Mouse (Mus musculus): ENCODE measurements around the gene C77080. TPM values are rescaled to one million over a fixed set of nuclear protein-coding genes. Genes with fewer than 3 reads are reported as not detected.
A peak's percentile ranks its signal among the peaks of the same experiment; 100 is the strongest.

The C77080 gene
- polyA plus RNA-seq (2016; fragmentation: Nextera tagmentation; extraction: Ambion mirVana): 4.4 and 4.7 TPM in 2 replicates

DNA sequence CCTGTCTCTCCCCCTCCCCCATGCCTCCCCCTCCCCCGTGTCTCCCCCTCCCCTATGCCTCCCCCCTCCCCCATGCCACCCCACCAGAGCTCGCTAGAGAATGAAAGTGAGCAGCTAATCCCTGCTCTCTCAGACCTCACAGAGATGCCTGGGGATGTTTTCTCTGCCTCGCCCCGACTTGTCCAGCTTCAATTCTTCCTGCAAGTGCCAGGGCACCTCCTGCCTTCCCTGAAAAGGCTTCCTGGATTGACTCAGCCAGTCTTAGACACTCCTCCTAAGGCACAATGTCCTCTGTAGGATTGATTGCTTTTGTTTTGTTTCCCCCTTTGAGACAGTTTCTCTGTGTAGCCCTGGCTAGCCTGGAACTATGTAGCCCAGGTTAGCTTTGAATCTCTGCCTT is at the start of gene C77080:
Gene C77080 (minus strand): TSS at position 209 of the 400 bp plus-strand sequence.
- no peaks in the 10 kb centered on the region for H3K9me3 ChIP-seq
- H3K27me3 ChIP-seq: peaks cover 5% of the 10 kb centered on the region
- no peak for ATAC-seq (ENCODE audit: low FRiP score)
- WGBS: 0% methylated on average over 2 of the region's 4 CpGs
- H3K36me3 ChIP-seq (replicated peaks): no peaks in the 10 kb centered on the region
- H3K27ac ChIP-seq: no peak within 1 kb of the TSS
- H3K4me3 ChIP-seq (replicated peaks): no peak within 1 kb of the TSS
- H3K9ac ChIP-seq: no peak within 1 kb of the TSS
- H3K4me1 ChIP-seq: peaks cover 37% of the 10 kb centered on the region
- no peak within 1 kb of the TSS for H3K4me2 ChIP-seq

DNA sequence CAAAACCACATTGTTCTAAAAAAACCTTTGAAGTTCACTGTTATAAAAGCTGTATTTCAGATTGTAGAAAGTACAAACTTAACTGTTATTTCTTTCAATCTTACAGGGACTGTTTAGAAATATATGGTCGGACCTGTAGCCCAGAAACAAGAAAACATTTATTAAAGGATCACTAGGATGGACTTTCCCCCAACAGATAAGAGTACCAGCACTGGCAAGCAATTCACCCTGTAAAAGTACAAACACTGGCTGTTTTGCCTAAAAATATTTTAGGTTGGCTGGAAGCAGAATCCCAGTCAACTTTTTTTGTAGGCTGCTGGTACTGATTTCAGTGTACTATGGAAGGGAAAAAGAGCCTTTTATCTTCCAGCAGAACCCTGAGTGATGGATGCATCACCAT is 46.7 kb upstream of the C77080 start:
- Histone ChIP-seq H3K27me3 (no peaks in the 10 kb centered on the region), H3K36me3 (replicated peaks) (peaks cover 65% of the 10 kb centered on the region), H3K4me1 (no peaks in the 10 kb centered on the region; the same call in 1 of the 2 replicates), H3K4me2 (no peak overlapping the region), H3K27ac (no peak overlapping the region), H3K9ac (no peak overlapping the region), H3K9me3 (no peaks in the 10 kb centered on the region), H3K4me3 (replicated peaks) (no peak overlapping the region)
- 88% methylated on average over 1 of the region's 1 CpGs for WGBS
- ATAC-seq (ENCODE audit: low FRiP score): no peak

DNA sequence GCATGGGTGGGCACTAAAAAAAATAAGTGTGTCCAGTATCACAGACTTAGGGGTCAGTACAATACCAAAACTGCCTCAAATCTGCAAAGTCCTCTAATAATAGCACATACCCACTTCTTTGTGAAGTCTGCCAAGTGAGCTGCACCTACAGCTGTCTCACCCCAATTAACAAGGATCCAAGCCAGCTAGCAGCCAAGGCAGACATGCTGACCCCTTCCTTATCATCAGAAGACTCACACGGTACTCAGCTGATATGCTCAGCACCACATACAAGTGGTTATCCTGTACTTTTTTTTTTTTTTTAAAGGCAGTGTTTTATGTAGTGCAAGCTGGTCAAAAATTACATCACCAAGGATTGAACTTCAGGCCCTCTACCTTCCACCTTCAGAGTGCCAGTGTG is 43.1 kb upstream of the C77080 start:
- Histone ChIP-seq H3K27ac (no peak overlapping the region), H3K36me3 (replicated peaks) (peaks cover 36% of the 10 kb centered on the region), H3K4me3 (replicated peaks) (no peak overlapping the region), H3K9ac (no peak overlapping the region), H3K4me1 (peaks cover 2% of the 10 kb centered on the region), H3K27me3 (no peaks in the 10 kb centered on the region), H3K4me2 (no peak overlapping the region), H3K9me3 (no peaks in the 10 kb centered on the region)
- WGBS: 91% methylated on average over 1 of the region's 1 CpGs
- no peak for ATAC-seq (ENCODE audit: low FRiP score)

DNA sequence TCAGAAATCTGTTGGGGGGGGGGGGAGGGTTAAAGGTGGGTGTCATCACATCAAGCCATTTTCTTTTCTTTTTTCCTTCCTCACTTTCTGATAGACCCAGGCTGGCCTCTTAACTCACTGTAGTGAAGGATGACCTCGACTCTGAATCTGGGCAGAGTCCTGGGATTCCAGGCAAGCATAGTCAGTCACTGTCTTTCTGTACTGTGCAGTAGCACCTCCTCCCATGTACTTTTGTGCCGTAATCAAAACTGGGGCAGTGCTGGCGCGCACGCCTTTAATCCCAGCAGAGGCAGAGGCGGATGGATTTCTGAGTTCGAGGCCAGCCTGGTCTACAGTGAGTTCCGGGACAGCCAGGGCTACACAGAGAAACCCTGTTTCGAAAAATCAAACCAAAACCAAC is 42.6 kb upstream of the C77080 start:
- Histone ChIP-seq H3K27ac (no peak overlapping the region), H3K9ac (no peak overlapping the region), H3K4me3 (replicated peaks) (no peak overlapping the region), H3K4me2 (no peak overlapping the region), H3K9me3 (no peaks in the 10 kb centered on the region), H3K27me3 (no peaks in the 10 kb centered on the region), H3K4me1 (peaks cover 7% of the 10 kb centered on the region), H3K36me3 (replicated peaks) (peaks cover 31% of the 10 kb centered on the region)
- no peak for ATAC-seq (ENCODE audit: low FRiP score)
- 90% methylated on average over 9 of the region's 9 CpGs for WGBS

DNA sequence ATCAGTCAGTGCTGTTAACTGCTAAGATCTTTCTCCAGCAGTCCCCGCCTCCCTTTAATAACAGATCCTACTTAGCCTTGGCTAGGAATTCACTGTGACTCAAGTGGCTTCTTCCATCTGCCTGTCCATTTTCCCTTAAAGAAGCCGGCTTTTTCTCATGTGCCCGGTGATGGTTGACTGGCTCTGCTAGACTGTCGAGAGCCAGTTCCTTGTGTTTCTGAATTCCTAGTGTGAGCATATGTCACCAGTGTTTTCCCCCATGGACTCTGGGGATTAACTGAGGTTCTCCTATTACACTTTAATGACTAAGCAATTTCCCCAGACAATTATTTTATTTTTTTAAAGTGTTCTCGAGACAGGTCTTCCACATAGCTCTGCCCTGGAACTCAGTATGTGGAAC is 42.2 kb upstream of the C77080 start:
- 73% methylated on average over 5 of the region's 5 CpGs for WGBS
- H3K27ac ChIP-seq: 0 out of 2 replicates have a peak overlapping the region, but pooled peaks have one; percentile 9

DNA sequence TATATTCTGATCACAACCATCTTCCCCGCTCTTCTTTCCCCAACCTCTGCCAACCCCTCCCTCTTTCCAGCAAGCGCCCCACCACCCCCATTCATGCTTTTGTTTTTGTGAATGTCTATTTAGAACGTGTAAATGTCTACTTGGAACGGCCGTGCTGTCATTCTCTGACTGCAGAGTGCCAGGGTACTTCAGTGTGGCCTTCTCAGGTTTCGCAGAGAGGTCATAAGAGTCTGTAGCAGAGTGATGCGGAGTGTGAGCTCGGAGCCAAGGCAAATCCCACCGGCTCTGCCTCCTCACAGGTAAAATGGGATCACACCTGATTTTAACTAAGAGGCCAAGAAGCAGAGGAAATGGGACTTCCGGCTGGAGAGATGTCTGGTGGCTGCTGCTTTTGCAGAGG is 37.9 kb upstream of the C77080 start:
- H3K4me3 ChIP-seq (replicated peaks): no peak overlapping the region

More for the DNA sequence above, 42.2 kb upstream of the C77080 start:
- peaks cover 27% of the 10 kb centered on the region for H3K36me3 ChIP-seq (replicated peaks)
- H3K9me3 ChIP-seq: no peaks in the 10 kb centered on the region
- no peak overlapping the region for H3K9ac ChIP-seq
- no peak for ATAC-seq (ENCODE audit: low FRiP score)
- no peaks in the 10 kb centered on the region for H3K27me3 ChIP-seq
- H3K4me3 ChIP-seq (replicated peaks): no peak overlapping the region
- H3K4me1 ChIP-seq: peaks cover 11% of the 10 kb centered on the region
- no peak overlapping the region for H3K4me2 ChIP-seq

DNA sequence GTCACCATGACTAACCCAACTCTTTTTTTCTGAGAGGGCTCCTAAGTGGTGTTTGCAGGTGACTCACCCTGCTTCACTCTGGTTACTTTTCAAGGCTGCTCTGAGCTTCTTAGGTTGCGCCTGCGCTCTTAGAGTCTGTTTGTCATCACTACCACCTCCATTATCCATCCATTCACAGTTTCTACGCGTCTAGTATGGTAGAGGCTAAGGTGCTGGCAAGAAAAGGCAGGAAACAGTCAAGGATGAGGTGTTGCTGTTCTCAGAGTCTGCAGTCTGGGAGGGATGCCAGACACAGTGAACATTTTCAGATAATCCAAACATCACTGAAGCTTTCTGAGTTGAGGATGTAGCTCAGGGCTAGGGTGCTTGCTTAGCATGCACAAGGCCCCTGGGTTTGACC is 36.5 kb upstream of the C77080 start:
- Histone ChIP-seq H3K4me2 (no peak overlapping the region), H3K27me3 (peaks cover 9% of the 10 kb centered on the region; the same call in 1 of the 2 replicates), H3K4me1 (peaks cover 16% of the 10 kb centered on the region), H3K9ac (no peak overlapping the region), H3K9me3 (no peaks in the 10 kb centered on the region), H3K27ac (no peak overlapping the region), H3K4me3 (replicated peaks) (no peak overlapping the region), H3K36me3 (replicated peaks) (no peaks in the 10 kb centered on the region)
- ATAC-seq (ENCODE audit: low FRiP score): no peak
- 89% methylated on average over 4 of the region's 4 CpGs for WGBS

More for the DNA sequence above, 37.9 kb upstream of the C77080 start:
- no peak for ATAC-seq (ENCODE audit: low FRiP score)
- Histone ChIP-seq H3K4me1 (peaks cover 16% of the 10 kb centered on the region), H3K9ac (no peak overlapping the region), H3K9me3 (no peaks in the 10 kb centered on the region), H3K27ac (no peak overlapping the region), H3K36me3 (replicated peaks) (no peaks in the 10 kb centered on the region), H3K27me3 (no peaks in the 10 kb centered on the region), H3K4me2 (no peak overlapping the region)
- WGBS: 49% methylated on average over 10 of the region's 10 CpGs

DNA sequence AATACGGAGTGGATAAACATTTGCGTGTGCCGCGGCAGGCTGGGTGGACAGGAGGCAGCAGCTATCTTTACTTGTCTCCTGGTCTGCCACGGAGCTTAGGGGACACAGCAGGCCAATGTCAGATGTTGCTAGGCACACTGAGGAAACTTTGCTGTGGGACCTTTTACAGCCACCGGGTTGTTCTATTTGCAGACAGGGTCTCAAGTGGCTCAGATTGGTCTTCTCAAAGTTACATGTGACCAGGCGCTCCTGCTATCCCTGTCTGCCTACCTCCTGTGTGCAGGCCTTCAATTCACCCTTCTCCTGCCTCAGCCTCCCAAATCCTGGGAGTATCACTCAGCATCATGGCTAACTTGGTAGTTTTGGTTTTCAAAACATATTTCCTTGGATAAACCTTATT is 34.9 kb upstream of the C77080 start:
- H3K9ac ChIP-seq: no peak overlapping the region
- no peaks in the 10 kb centered on the region for H3K36me3 ChIP-seq (replicated peaks)
- H3K9me3 ChIP-seq: no peaks in the 10 kb centered on the region
- peaks cover 16% of the 10 kb centered on the region for H3K4me1 ChIP-seq
- no peak overlapping the region for H3K4me3 ChIP-seq (replicated peaks)
- ATAC-seq (ENCODE audit: low FRiP score): no peak
- no peak overlapping the region for H3K4me2 ChIP-seq
- WGBS: 84% methylated on average over 7 of the region's 7 CpGs
- no peak overlapping the region for H3K27ac ChIP-seq
- H3K27me3 ChIP-seq: peaks cover 9% of the 10 kb centered on the region; the same call in 1 of the 2 replicates

DNA sequence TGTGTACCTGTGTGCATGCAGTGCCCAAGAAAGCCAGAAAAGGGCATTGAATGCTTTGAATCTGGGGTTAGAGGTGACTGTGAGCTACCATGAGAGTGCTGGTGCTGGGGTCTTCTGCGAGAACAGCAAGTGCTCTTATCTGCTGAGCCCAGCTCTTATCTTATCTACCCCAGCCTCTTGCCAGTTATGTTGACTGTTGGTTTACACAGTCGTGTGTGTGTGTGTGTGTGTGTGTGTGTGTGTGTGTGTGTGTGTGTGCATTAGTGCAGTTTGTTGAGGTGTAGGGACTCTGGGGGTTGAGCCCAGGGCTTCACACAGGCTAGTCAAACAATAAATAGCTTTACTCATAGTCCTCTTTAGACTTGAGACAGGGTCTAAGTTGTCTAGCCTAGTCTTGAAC is 34.0 kb upstream of the C77080 start:
- Histone ChIP-seq H3K9me3 (no peaks in the 10 kb centered on the region), H3K27me3 (peaks cover 9% of the 10 kb centered on the region; the same call in 1 of the 2 replicates), H3K4me1 (peaks cover 16% of the 10 kb centered on the region), H3K36me3 (replicated peaks) (no peaks in the 10 kb centered on the region), H3K27ac (no peak overlapping the region), H3K4me2 (no peak overlapping the region), H3K4me3 (replicated peaks) (no peak overlapping the region), H3K9ac (no peak overlapping the region)
- no peak for ATAC-seq (ENCODE audit: low FRiP score)
- WGBS: 83% methylated on average over 2 of the region's 2 CpGs

DNA sequence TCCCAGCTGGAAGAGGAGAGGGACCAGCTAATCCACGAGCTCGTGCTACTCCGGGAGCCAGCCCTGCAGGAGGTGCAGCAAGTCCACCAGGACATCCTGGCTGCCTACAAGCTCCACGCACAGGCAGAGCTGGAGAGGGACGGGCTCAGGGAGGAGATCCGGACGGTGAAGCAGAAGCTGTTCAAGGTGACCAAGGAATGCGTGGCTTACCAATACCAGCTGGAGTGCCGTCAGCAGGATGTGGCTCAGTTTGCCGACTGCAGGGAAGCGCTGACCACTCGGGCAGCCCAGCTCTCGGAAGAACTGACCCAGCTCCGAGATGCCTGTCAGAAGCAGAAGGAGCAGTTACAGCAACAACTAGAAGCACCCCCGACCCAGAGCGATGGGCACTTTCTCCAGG is 32.5 kb upstream of the C77080 start:
- H3K9me3 ChIP-seq: no peaks in the 10 kb centered on the region
- no peaks in the 10 kb centered on the region for H3K36me3 ChIP-seq (replicated peaks)
- WGBS: 31% methylated on average over 16 of the region's 16 CpGs
- peaks cover 10% of the 10 kb centered on the region for H3K27me3 ChIP-seq
- H3K4me1 ChIP-seq: peaks cover 8% of the 10 kb centered on the region
- H3K4me2 ChIP-seq: no peak overlapping the region
- no peak overlapping the region for H3K9ac ChIP-seq
- H3K27ac ChIP-seq: no peak overlapping the region
- ATAC-seq (ENCODE audit: low FRiP score): no peak
- H3K4me3 ChIP-seq (replicated peaks): no peak overlapping the region

DNA sequence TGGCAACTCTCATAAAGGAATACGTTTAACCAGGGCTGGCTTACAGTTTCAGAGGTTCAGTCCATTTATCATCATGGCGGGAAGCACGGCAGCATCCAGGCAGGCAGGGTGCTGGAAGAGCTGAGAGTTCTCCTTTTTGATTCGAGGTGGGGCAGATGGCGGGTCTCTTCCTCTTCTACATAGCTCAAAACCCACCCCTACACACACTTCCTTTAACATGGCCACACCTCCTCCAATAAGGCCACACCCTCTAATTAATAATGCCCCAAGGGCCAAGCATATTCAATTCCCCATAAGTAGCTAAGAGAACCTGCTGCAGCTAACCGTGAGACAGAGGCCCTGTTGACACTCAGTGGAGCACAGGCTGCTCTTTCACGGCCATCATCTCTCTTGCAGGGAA is 31.6 kb upstream of the C77080 start:
- no peak overlapping the region for H3K4me2 ChIP-seq
- ATAC-seq (ENCODE audit: low FRiP score): no peak
- no peaks in the 10 kb centered on the region for H3K36me3 ChIP-seq (replicated peaks)

DNA sequence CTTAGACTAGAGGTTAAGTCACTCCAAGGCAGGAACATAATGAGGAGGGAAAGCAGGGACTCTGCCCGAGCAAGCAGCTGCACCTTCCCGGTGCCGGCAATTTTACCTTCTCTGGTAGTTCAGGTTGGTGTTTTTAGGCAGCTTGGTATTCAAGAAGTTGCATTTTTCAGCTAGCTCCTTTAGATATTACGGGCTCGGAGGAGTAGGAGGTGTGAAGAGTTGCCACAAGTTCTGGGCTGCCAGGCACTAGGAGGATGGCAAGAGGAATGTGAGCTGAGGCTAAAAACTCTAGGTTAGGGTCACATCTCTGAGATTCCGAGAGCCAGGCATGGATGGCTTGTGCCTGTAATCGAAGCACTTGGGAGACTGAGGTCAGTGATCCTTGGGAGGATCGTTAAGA is 28.5 kb upstream of the C77080 start:
- Histone ChIP-seq H3K36me3 (replicated peaks) (no peaks in the 10 kb centered on the region), H3K4me1 (peaks cover 16% of the 10 kb centered on the region)
- WGBS: 94% methylated on average over 8 of the region's 8 CpGs

More for the DNA sequence above, 31.6 kb upstream of the C77080 start:
- Histone ChIP-seq H3K4me3 (replicated peaks) (no peak overlapping the region), H3K4me1 (no peaks in the 10 kb centered on the region; the same call in 1 of the 2 replicates), H3K27ac (no peak overlapping the region), H3K9me3 (no peaks in the 10 kb centered on the region), H3K27me3 (peaks cover 17% of the 10 kb centered on the region), H3K9ac (no peak overlapping the region)
- WGBS: 74% methylated on average over 7 of the region's 7 CpGs

DNA sequence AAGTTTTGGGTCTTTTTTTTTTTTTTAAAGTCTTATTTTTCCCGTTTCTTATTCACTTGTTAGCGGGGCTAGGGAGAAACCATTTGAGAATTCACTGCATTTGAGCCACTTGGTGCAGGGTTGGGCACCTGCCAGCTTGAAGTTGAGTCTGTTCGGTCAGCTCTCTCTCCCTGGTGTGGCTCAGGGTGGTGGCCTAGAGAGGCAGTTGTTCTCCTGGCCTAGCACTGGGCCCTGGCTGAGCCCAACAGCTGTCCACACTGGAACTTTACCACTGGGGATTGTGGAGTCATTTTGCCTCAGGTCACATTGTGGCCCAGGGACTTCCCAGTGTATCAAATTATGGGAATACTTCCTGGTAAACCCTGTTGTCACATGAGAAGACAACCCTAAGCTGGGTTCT is 26.9 kb upstream of the C77080 start:
- no peak for ATAC-seq (ENCODE audit: low FRiP score)
- Histone ChIP-seq H3K27me3 (peaks cover 35% of the 10 kb centered on the region), H3K9ac (no peak overlapping the region), H3K4me3 (replicated peaks) (peak overlapping the region; percentile 50), H3K9me3 (no peaks in the 10 kb centered on the region), H3K36me3 (replicated peaks) (no peaks in the 10 kb centered on the region), H3K27ac (no peak overlapping the region), H3K4me2 (peak overlapping the region; percentile 96), H3K4me1 (peaks cover 16% of the 10 kb centered on the region)
- WGBS: 39% methylated on average over 3 of the region's 3 CpGs

More for the DNA sequence above, 28.5 kb upstream of the C77080 start:
- Histone ChIP-seq H3K27ac (no peak overlapping the region), H3K27me3 (peaks cover 42% of the 10 kb centered on the region), H3K4me3 (replicated peaks) (no peak overlapping the region), H3K9me3 (no peaks in the 10 kb centered on the region), H3K4me2 (no peak overlapping the region), H3K9ac (no peak overlapping the region)
- no peak for ATAC-seq (ENCODE audit: low FRiP score)

Data from forebrain, embryonic 12.5 days (tissue).